10 mouse cellular contexts compared by ENCODE assay signal in genomic region chr1:39735493-39735892, GRCm38 (mm10). TPM values are rescaled to one million over a fixed set of nuclear protein-coding genes. Genes with fewer than 3 reads are reported as not detected.
A peak's percentile ranks its signal among the peaks of the same experiment; 100 is the strongest.
DNase-seq lines count a peak whose midpoint lies in the region; ATAC-seq lines count a peak whose summit lies in the region.
"Had no signal": no experiment of that assay in that cellular context is flagged by ENCODE, and none has a peak within 500 bp of the region (broad histone marks: within the 10 kb centered on the region; RNA-seq: fewer than 3 reads in every experiment).

No protein-coding gene starts in this region.

- peak overlapping the region; percentile 7; the same call in 1 of the 2 replicates for H3K4me2 ChIP-seq in lung, embryonic 15.5 days
- no peak overlapping the region for H3K4me2 ChIP-seq in intestine, embryonic 16.5 days (ENCODE audit: low read depth, low read length)
- no peak overlapping the region for H3K4me2 ChIP-seq in neural tube, embryonic 13.5 days

- no peaks in the 10 kb centered on the region for H3K27me3 ChIP-seq in lung, embryonic 15.5 days
- H3K27me3 ChIP-seq in intestine, embryonic 16.5 days (replicated peaks; ENCODE audit: control insufficient read depth, insufficient read depth, low read length): no peaks in the 10 kb centered on the region
- no peaks in the 10 kb centered on the region for H3K27me3 ChIP-seq in neural tube, embryonic 13.5 days
- H3K27me3 ChIP-seq: Patski had no signal

- peak overlapping the region; percentile 94 for H3K27ac ChIP-seq in lung, embryonic 15.5 days
- H3K27ac ChIP-seq in intestine, embryonic 16.5 days (ENCODE audit: low read length): peak overlapping the region; percentile 11; the same call in 1 of the 2 replicates
- H3K27ac ChIP-seq in neural tube, embryonic 13.5 days (replicated peaks): peak overlapping the region; percentile 64; the same call in 1 of the 2 replicates

- H3K9ac ChIP-seq in lung, embryonic 15.5 days: no peak overlapping the region
- H3K9ac ChIP-seq in intestine, embryonic 16.5 days (ENCODE audit: low read depth, low read length): no peak overlapping the region
- no peak overlapping the region for H3K9ac ChIP-seq in neural tube, embryonic 13.5 days

- 53% methylated on average over 2 of the region's 2 CpGs for WGBS in lung, embryonic 15.5 days
- 64% methylated on average over 2 of the region's 2 CpGs for WGBS in intestine, embryonic 16.5 days
- 59% methylated on average over 2 of the region's 2 CpGs for WGBS in neural tube, embryonic 13.5 days

- no peaks in the 10 kb centered on the region for H3K36me3 ChIP-seq in lung, embryonic 15.5 days
- H3K36me3 ChIP-seq in intestine, embryonic 16.5 days (ENCODE audit: control insufficient read depth, insufficient read depth, low read length): no peaks in the 10 kb centered on the region
- no peaks in the 10 kb centered on the region for H3K36me3 ChIP-seq in neural tube, embryonic 13.5 days

- H3K4me3 ChIP-seq in lung, embryonic 15.5 days: no peak overlapping the region
- no peak overlapping the region for H3K4me3 ChIP-seq in intestine, embryonic 16.5 days (ENCODE audit: low read length)
- H3K4me3 ChIP-seq in neural tube, embryonic 13.5 days: no peak overlapping the region

- DNase-seq in adrenal gland, postnatal 14 days: peak; percentile 8
- no peak for DNase-seq in adrenal gland, adult 18-20 months (ENCODE audit: low spot score in 2 of 2)
- DNase-seq in lung, postnatal 4 days: no peak
- DNase-seq in right cerebral cortex, adult 18-20 months: no peak
- DNase-seq in cerebellum, adult 11-12 months: no peak
- DNase-seq: layer of hippocampus, adult 9-11 months had no signal

- H3K4me1 ChIP-seq in lung, embryonic 15.5 days: peaks cover 36% of the 10 kb centered on the region
- 0 out of 2 replicates have a peak, but pooled peaks cover 4% of the 10 kb centered on the region for H3K4me1 ChIP-seq in intestine, embryonic 16.5 days (ENCODE audit: control insufficient read depth, insufficient read depth, low read length)
- peaks cover 38% of the 10 kb centered on the region for H3K4me1 ChIP-seq in neural tube, embryonic 13.5 days (replicated peaks)

- ATAC-seq in lung, embryonic 15.5 days (ENCODE audit: borderline replicate concordance, extremely low read depth, low FRiP score, low TSS enrichment): peak; percentile 15
- ATAC-seq in intestine, embryonic 16.5 days: no peak
- no peak for ATAC-seq in neural tube, embryonic 13.5 days (ENCODE audit: low read depth)
- ATAC-seq: Patski had no signal

- no peaks in the 10 kb centered on the region for H3K9me3 ChIP-seq in lung, embryonic 15.5 days
- no peaks in the 10 kb centered on the region for H3K9me3 ChIP-seq in intestine, embryonic 16.5 days (ENCODE audit: control insufficient read depth, low read length)
- H3K9me3 ChIP-seq in neural tube, embryonic 13.5 days: no peaks in the 10 kb centered on the region

RNA-seq across cellular contexts. Expression of gene Rfx8, which starts 14.7 kb away (rescaled TPM):
- 0.15 TPM in 1 of 2 replicates, not detected in the other for total RNA-seq in adrenal gland, postnatal 14 days (2021)
- not detected for total RNA-seq in adrenal gland, adult 18-20 months (2021)
- 0.58 and 0.67 TPM in 2 replicates for polyA plus RNA-seq in lung, embryonic 15.5 days (2015; fragmentation: Nextera tagmentation; extraction: Ambion mirVana)
- 0.18 TPM in 1 of 2 replicates, not detected in the other for polyA plus RNA-seq in intestine, embryonic 16.5 days (2015; fragmentation: Nextera tagmentation; extraction: Ambion mirVana)
- 0.48 and 0.71 TPM in 2 replicates for polyA plus RNA-seq in neural tube, embryonic 13.5 days (2015; fragmentation: Nextera tagmentation; extraction: Ambion mirVana)
- polyA plus RNA-seq: Patski had no signal

Comparison
In these comparisons a context has a peak if more than half of its experiments do, and no peak if none do; other contexts are left out.
1. H3K27ac ChIP-seq: peak in every context shown above with its lines; median percentile 94 in lung, embryonic 15.5 days; 64 in neural tube, embryonic 13.5 days; 11 in intestine, embryonic 16.5 days.